Mouse (Mus musculus) CH12.LX (cell line): ENCODE data around the gene Kcnd3. TPM values are rescaled to one million over a fixed set of nuclear protein-coding genes. Genes with fewer than 3 reads are reported as not detected.

Experiments used
- DNase-seq: peaks from one replicate; pipeline ENCODE4 v3.0.0-alpha.2; 2013; ENCODE audit errors: extremely low read depth
- H3K27ac ChIP-seq: 2 replicates; pipeline ENCODE4 v1.5.1; 2012; ENCODE audit warnings: low read depth, mild to moderate bottlenecking, control low read depth, moderate library complexity; ENCODE audit not compliant: insufficient read depth
- H3K27me3 ChIP-seq: replicated peaks from 2 replicates; pipeline ENCODE3; 2012; ENCODE audit warnings: inconsistent platforms
- H3K36me3 ChIP-seq, 2 experiments: replicated peaks in 1 of 2; 2 replicates each; pipeline versions ENCODE3 to v1.6.1; 2012; ENCODE audit warnings: inconsistent platforms in 1 of 2, low read length in 1 of 2, mild to moderate bottlenecking in 1 of 2, mixed read lengths in 1 of 2, moderate library complexity in 1 of 2; ENCODE audit not compliant: control insufficient read depth in 1 of 2, insufficient read depth in 1 of 2
- H3K4me1 ChIP-seq, 2 experiments: 2 replicates each; pipeline ENCODE4 v1.6.1; 2012; ENCODE audit warnings: inconsistent platforms in 1 of 2, moderate library complexity in 1 of 2; ENCODE audit not compliant: insufficient read depth in 2 of 2, control insufficient read depth in 1 of 2
- H3K4me2 ChIP-seq: 2 replicates; pipeline ENCODE4 v1.6.1; 2012; ENCODE audit warnings: low read depth, mild to moderate bottlenecking, control low read depth; ENCODE audit not compliant: poor library complexity, insufficient read depth, severe bottlenecking
- H3K4me3 ChIP-seq, 3 experiments: fragments of 150-350 bp in 1 of 3; sonication (generic) in 1 of 3; replicated peaks in 1 of 3; 2 replicates each; pipeline versions ENCODE3 to v1.5.1; 2011 to 2012; ENCODE audit warnings: low read depth in 2 of 3, low read length in 2 of 3, mild to moderate bottlenecking in 2 of 3, moderate library complexity in 2 of 3, control low read depth in 1 of 3, improper control_type of control experiment in 1 of 3, inconsistent platforms in 1 of 3, mixed read lengths in 1 of 3; ENCODE audit not compliant: poor library complexity in 1 of 3
- H3K79me2 ChIP-seq: replicated peaks from 2 replicates; pipeline ENCODE4 v1.6.1; 2012; ENCODE audit warnings: mild to moderate bottlenecking, moderate library complexity; ENCODE audit not compliant: control insufficient read depth, poor library complexity, insufficient read depth, severe bottlenecking; ENCODE audit errors: extremely low read depth
- H3K9ac ChIP-seq: 2 replicates; pipeline ENCODE4 v1.6.1; 2012; ENCODE audit warnings: low read depth, mild to moderate bottlenecking, control low read depth, moderate library complexity; ENCODE audit not compliant: insufficient read depth
- H3K9me3 ChIP-seq: replicated peaks from 2 replicates; pipeline ENCODE3; 2012; ENCODE audit warnings: low read length, inconsistent platforms, mixed read lengths
- BHLHE40 ChIP-seq: IDR thresholded peaks from 2 replicates; pipeline ENCODE4 v1.6.1; 2011; ENCODE audit warnings: mild to moderate bottlenecking, low read depth, low read length, improper control_type of control experiment
- CHD1 ChIP-seq: IDR thresholded peaks from 2 replicates; pipeline ENCODE4 v1.6.1; 2012; ENCODE audit warnings: low read depth, low read length, improper control_type of control experiment, inconsistent platforms
- ELF1 ChIP-seq: IDR thresholded peaks from 2 replicates; pipeline ENCODE4 v1.6.1; 2014; ENCODE audit warnings: low read depth, mild to moderate bottlenecking, inconsistent platforms, low read length, improper control_type of control experiment
- ETS1 ChIP-seq: conservative IDR thresholded peaks from 2 replicates; pipeline ENCODE4 v1.6.1; 2012; ENCODE audit warnings: low read depth, mild to moderate bottlenecking, inconsistent platforms, low read length, improper control_type of control experiment, moderate library complexity
- GABPA ChIP-seq: IDR thresholded peaks from 2 replicates; pipeline ENCODE4 v1.6.1; 2012; ENCODE audit warnings: low read depth, low read length, improper control_type of control experiment, inconsistent platforms; ENCODE audit not compliant: insufficient replicate concordance
- IRF4 ChIP-seq: IDR thresholded peaks from 2 replicates; pipeline ENCODE4 v1.6.1; 2014; ENCODE audit warnings: low read depth, mild to moderate bottlenecking, inconsistent platforms, low read length, improper control_type of control experiment
- JUN ChIP-seq: IDR thresholded peaks from 2 replicates; pipeline ENCODE4 v1.6.1; 2011; ENCODE audit warnings: low read depth, mild to moderate bottlenecking, low read length, improper control_type of control experiment, moderate library complexity; ENCODE audit not compliant: insufficient read depth
- JUND ChIP-seq: conservative IDR thresholded peaks from 2 replicates; pipeline ENCODE4 v1.6.1; 2011; ENCODE audit warnings: low read depth, low read length, improper control_type of control experiment
- MAZ ChIP-seq: IDR thresholded peaks from 2 replicates; pipeline ENCODE4 v1.6.1; 2012; ENCODE audit warnings: low read depth, mild to moderate bottlenecking, inconsistent platforms, low read length, improper control_type of control experiment, moderate library complexity
- MXI1 ChIP-seq: IDR thresholded peaks from 2 replicates; pipeline ENCODE4 v1.6.1; 2011; ENCODE audit warnings: mild to moderate bottlenecking, low read depth, low read length, improper control_type of control experiment
- NELFE ChIP-seq: IDR thresholded peaks from 2 replicates; pipeline ENCODE4 v1.6.1; 2011; ENCODE audit warnings: low read depth, low read length, improper control_type of control experiment
- NRF1 ChIP-seq: IDR thresholded peaks from 2 replicates; pipeline ENCODE4 v1.6.1; 2014; ENCODE audit warnings: low read depth, mild to moderate bottlenecking, inconsistent platforms, low read length, improper control_type of control experiment, moderate library complexity
- PAX5 ChIP-seq: IDR thresholded peaks from 2 replicates; pipeline ENCODE4 v1.6.1; 2012; ENCODE audit warnings: low read length, inconsistent platforms, mixed read lengths
- POLR2AphosphoS2 ChIP-seq: IDR thresholded peaks from 2 replicates; pipeline ENCODE4 v1.6.1; 2011; ENCODE audit warnings: low read depth, low read length, improper control_type of control experiment
- RAD21 ChIP-seq: IDR thresholded peaks from 2 replicates; pipeline ENCODE4 v1.6.1; 2011; ENCODE audit warnings: low read depth, mild to moderate bottlenecking, low read length, improper control_type of control experiment, moderate library complexity
- RCOR1 ChIP-seq: conservative IDR thresholded peaks from 2 replicates; pipeline ENCODE4 v1.6.1; 2012; ENCODE audit warnings: low read depth, mild to moderate bottlenecking, inconsistent platforms, low read length, improper control_type of control experiment
- SIN3A ChIP-seq: IDR thresholded peaks from 2 replicates; pipeline ENCODE4 v1.6.1; 2012; ENCODE audit warnings: low read length, improper control_type of control experiment, inconsistent platforms
- SMC3 ChIP-seq: IDR thresholded peaks from 2 replicates; pipeline ENCODE4 v1.6.1; 2011; ENCODE audit warnings: low read depth, low read length, improper control_type of control experiment
- TBP ChIP-seq: conservative IDR thresholded peaks from 2 replicates; pipeline ENCODE4 v1.6.1; 2011; ENCODE audit warnings: low read depth, low read length, improper control_type of control experiment
- UBTF ChIP-seq: IDR thresholded peaks from 2 replicates; pipeline ENCODE4 v1.6.1; 2012; ENCODE audit warnings: low read depth, mild to moderate bottlenecking, inconsistent platforms, low read length, improper control_type of control experiment, moderate library complexity
- USF1 ChIP-seq: IDR thresholded peaks from 2 replicates; pipeline ENCODE4 v1.6.1; 2014; ENCODE audit warnings: low read depth, mild to moderate bottlenecking, inconsistent platforms, low read length, improper control_type of control experiment
- ZMIZ1 ChIP-seq: IDR thresholded peaks from 2 replicates; pipeline ENCODE4 v1.6.1; 2012; ENCODE audit warnings: low read depth, mild to moderate bottlenecking, inconsistent platforms, low read length, improper control_type of control experiment
- dilution Hi-C: fragments of 300-500 bp; cut with MboI; formaldehyde crosslinking; loops from 2 replicates; pipeline ENCODE4 v1.14.3; 2020; ENCODE audit warnings: low sequenced_read_pairs; ENCODE audit not compliant: extremely low pct_unique_long_range_greater_than_20kb, extremely low pct_ligation_motif_present
- in situ Hi-C: fragments of 300-500 bp; cut with MboI; formaldehyde crosslinking; loops from 3 replicates; pipeline ENCODE4 v1.14.3; 2019; ENCODE audit warnings: low sequenced_read_pairs, low pct_ligation_motif_present, low pct_unique_long_range_greater_than_20kb, mixed read lengths
- polyA plus RNA-seq: library from polyadenylated mRNA; unstranded; fragments of >175 nt; gene quantifications from 2 replicates; pipeline ENCODE4 v1.2.1, GENCODE M21; 2012; ENCODE audit warnings: low read depth; ENCODE audit not compliant: insufficient read length
- total RNA-seq, 2 experiments: library from RNA; depleted of rRNA; stranded (reverse); fragments of 300-350 nt in 1 of 2; fragments of >200 nt in 1 of 2; gene quantifications; 2 replicates each; pipeline ENCODE4 v1.2.3; 2012 to 2014

Gene Kcnd3
- total and polyA plus RNA-seq, 3 experiments = not detected

DNA sequence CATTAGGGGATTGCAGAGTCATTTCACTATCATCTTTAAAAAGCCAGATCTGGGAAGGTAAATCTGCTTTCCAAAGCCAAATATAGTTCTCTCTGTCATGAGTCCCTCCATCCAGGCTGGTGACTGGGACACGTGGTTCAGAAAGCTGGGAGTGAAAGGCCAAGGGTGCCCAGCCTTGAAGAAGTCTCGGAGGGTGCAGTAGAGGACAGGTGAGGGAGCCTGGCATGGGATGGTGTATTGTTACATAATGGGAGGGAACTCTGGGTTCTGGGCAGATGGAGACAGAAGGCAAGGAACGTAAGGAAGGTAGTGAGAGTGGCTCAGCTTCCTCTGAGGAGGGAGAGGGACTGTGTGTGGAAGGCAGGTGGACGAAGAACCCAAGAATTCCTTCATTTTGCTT, 5.5 kb downstream of the Kcnd3 start:
- no peak for DNase-seq
- dilution Hi-C loops (no loop called here), in situ Hi-C loops (no loop called here)
- TF ChIP-seq MAZ (no peak), ELF1 (no peak), RAD21 (no peak), CHD1 (no peak), JUND (no peak), ZMIZ1 (no peak), MXI1 (no peak), NRF1 (no peak), ETS1 (no peak), SIN3A (no peak), JUN (no peak), NELFE (no peak), GABPA (no peak)
- Histone ChIP-seq H3K79me2 (no peaks in the 10 kb centered on the region), H3K4me1 (no peaks in the 10 kb centered on the region; a peak in 1 of 4 replicates), H3K27ac (no peak overlapping the region), H3K4me3 (no peak overlapping the region), H3K36me3 (no peaks in the 10 kb centered on the region), H3K4me2 (no peak overlapping the region), H3K9ac (no peak overlapping the region), H3K9me3 (no peaks in the 10 kb centered on the region), H3K27me3 (peaks cover 85% of the 10 kb centered on the region)

- Histone ChIP-seq H3K27ac (no peak overlapping the region), H3K9me3 (no peaks in the 10 kb centered on the region), H3K36me3 (no peaks in the 10 kb centered on the region), H3K9ac (no peak overlapping the region), H3K4me3 (no peak overlapping the region), H3K4me2 (no peak overlapping the region), H3K4me1 (no peaks in the 10 kb centered on the region), H3K79me2 (no peaks in the 10 kb centered on the region), H3K27me3 (peaks cover 95% of the 10 kb centered on the region)
- TF ChIP-seq POLR2AphosphoS2 = no peak
- TF ChIP-seq TBP = no peak
- no peak for TF ChIP-seq BHLHE40
- no peak for TF ChIP-seq NELFE
- no peak for TF ChIP-seq SMC3
- no peak for TF ChIP-seq IRF4
- TF ChIP-seq PAX5 = no peak
- TF ChIP-seq MXI1 = no peak
- TF ChIP-seq RAD21 = no peak
- no peak for TF ChIP-seq JUN
- no peak for TF ChIP-seq NRF1
- TF ChIP-seq UBTF = no peak
- TF ChIP-seq JUND = no peak
- TF ChIP-seq RCOR1 = no peak
- no peak for TF ChIP-seq GABPA
- TF ChIP-seq USF1 = no peak
- no peak for DNase-seq
- dilution Hi-C loops = no loop called here
- in situ Hi-C loops = no loop called here
Measured at GRCm38 (mm10) chr3:105466538-105466937, 14.4 kb downstream of the Kcnd3 start.
